Mouse (Mus musculus) E14TG2a.4 (cell line): Measurements from ENCODE around the gene Tsnax.

ENCODE experiments used
- CTCF ChIP-seq: conservative IDR thresholded peaks from 2 replicates; pipeline ENCODE4 v1.5.1; 2014; ENCODE audit warnings: low read length
- NANOG ChIP-seq: IDR thresholded peaks from 2 replicates; pipeline ENCODE4 v1.6.1; 2014; ENCODE audit warnings: borderline replicate concordance, low read length, mixed read lengths
- POU5F1 ChIP-seq: IDR thresholded peaks from 2 replicates; pipeline ENCODE4 v1.6.1; 2014; ENCODE audit warnings: low read length, borderline replicate concordance

GRCm38 (mm10) chr8:125049051-125049750 is 36.4 kb downstream of the Tsnax start:
- TF ChIP-seq CTCF (no peak), NANOG (no peak), POU5F1 (no peak)
